Mouse (Mus musculus): ENCODE data around the gene Mef2d.

- no peak for TF ChIP-seq MAFK (IDR thresholded peaks at IDR 0.05; ENCODE audit: insufficient read depth, low read depth, low read length)
- TF ChIP-seq ZC3H11A (IDR thresholded peaks at IDR 0.05; ENCODE audit: borderline replicate concordance, low read depth, low read length): no peak
- no peak for TF ChIP-seq CHD2 (IDR thresholded peaks at IDR 0.05; ENCODE audit: low read depth, low read length)
Observed at GRCm38 (mm10) chr3:88094126-88094525, 48.0 kb upstream of the Mef2d start.
